Mouse (Mus musculus) kidney, embryonic 16.5 days (tissue): Measurements from ENCODE around the gene Acsm5. TPM values are rescaled to one million over a fixed set of nuclear protein-coding genes. Genes with fewer than 3 reads are reported as not detected.

ENCODE experiments used
- ATAC-seq: fragments of 200-750 bp; cut with Nextera tagmentation; 2 replicates; pipeline ENCODE4 v1.8.0; 2017; ENCODE audit warnings: moderate TSS enrichment; ENCODE audit not compliant: low FRiP score, low TSS enrichment
- H3K27ac ChIP-seq: fragments of 300-500 bp; sonication (generic); 2 replicates; pipeline ENCODE4 v1.5.1; 2014; ENCODE audit warnings: low read length
- H3K27me3 ChIP-seq: fragments of 300-500 bp; sonication (generic); 2 replicates; pipeline ENCODE4 v1.6.1; 2014; ENCODE audit warnings: low read length, control low read depth, mixed read lengths; ENCODE audit not compliant: insufficient read depth
- H3K36me3 ChIP-seq: fragments of 300-500 bp; sonication (generic); 2 replicates; pipeline ENCODE4 v1.6.1; 2014; ENCODE audit warnings: low read length, control low read depth, mixed read lengths; ENCODE audit not compliant: insufficient read depth
- H3K4me1 ChIP-seq: fragments of 300-500 bp; sonication (generic); 2 replicates; pipeline ENCODE4 v1.6.1; 2014; ENCODE audit warnings: low read length, control low read depth, mixed read lengths; ENCODE audit not compliant: insufficient read depth
- H3K4me2 ChIP-seq: fragments of 300-500 bp; sonication (generic); replicated peaks from 2 replicates; pipeline ENCODE4 v1.6.1; 2014; ENCODE audit warnings: low read depth, low read length
- H3K4me3 ChIP-seq: fragments of 300-500 bp; sonication (generic); 2 replicates; pipeline ENCODE4 v1.5.1; 2014; ENCODE audit warnings: mild to moderate bottlenecking, low read length
- H3K9ac ChIP-seq: fragments of 300-500 bp; sonication (generic); replicated peaks from 2 replicates; pipeline ENCODE4 v1.6.1; 2014; ENCODE audit warnings: low read length
- H3K9me3 ChIP-seq: fragments of 300-500 bp; sonication (generic); 2 replicates; pipeline ENCODE4 v1.6.1; 2016; ENCODE audit warnings: low read length, control low read depth
- WGBS: fragments of 180-500 bp; shearing (Covaris S2); extraction: QIAGEN DNeasy Blood & Tissue Kit; methylation state at CpG from one replicate; pipeline ENCODE4 v1.1.7; 2014; 5-methylcytosine and 5-hydroxymethylcytosine counted together
- polyA plus RNA-seq: library from polyadenylated mRNA; unstranded; fragments of >200 nt; fragmentation: Nextera tagmentation; extraction: Ambion mirVana; gene quantifications from 2 replicates; pipeline ENCODE4 v1.2.1, GENCODE M21; 2015

Acsm5 gene
- polyA plus RNA-seq, 1 experiment from 2014 or later, result 1.2 TPM

GRCm38 (mm10) chr7:119594530-119595107, 75.4 kb downstream of the Acsm5 start:
- Histone ChIP-seq H3K4me1 (no peaks in the 10 kb centered on the region), H3K4me3 (no peak overlapping the region), H3K9ac (no peak overlapping the region), H3K27me3 (no peaks in the 10 kb centered on the region), H3K36me3 (no peaks in the 10 kb centered on the region), H3K9me3 (no peaks in the 10 kb centered on the region), H3K27ac (peak overlapping the region; percentile 9), H3K4me2 (no peak overlapping the region)
- WGBS, result 59% methylated on average over 3 of the region's 3 CpGs
- ATAC-seq, result peak; percentile 84

Other genes starting within 250 kb of the Acsm5 start
- gene Gp2, start 60.2 kb upstream of the Acsm5 start, polyA plus RNA-seq, result 0.09 and 0.22 TPM in 2 replicates
- 8.3 and 10.0 TPM in 2 replicates for gene Umod, start 40.2 kb upstream of the Acsm5 start, polyA plus RNA-seq
- gene Pdilt, start 4.0 kb downstream of the Acsm5 start, polyA plus RNA-seq, result 0.10 and 0.21 TPM in 2 replicates
- 54.0 and 59.8 TPM in 2 replicates for gene Acsm2, start 34.9 kb downstream of the Acsm5 start, polyA plus RNA-seq
- gene Acsm1, start 87.6 kb downstream of the Acsm5 start, polyA plus RNA-seq, result 5.2 and 7.4 TPM in 2 replicates
- gene Acsm4, start 170.6 kb downstream of the Acsm5 start, polyA plus RNA-seq, result not detected in 2 replicates
- 84.4 and 85.7 TPM in 2 replicates for gene Thumpd1, start 201.3 kb downstream of the Acsm5 start, polyA plus RNA-seq
- gene Acsm3, start 241.5 kb downstream of the Acsm5 start, polyA plus RNA-seq, result 0.92 and 1.1 TPM in 2 replicates